Mouse (Mus musculus) liver, embryonic 16.5 days (tissue): Measurements from ENCODE around the gene Olfr1249. TPM values are rescaled to one million over a fixed set of nuclear protein-coding genes. Genes with fewer than 3 reads are reported as not detected.
"Not testable (repeated sequence)": the region's sequence is repeated elsewhere in the genome, so short reads cannot be mapped to it uniquely, and the experiment has no call there.

Experiments
- ATAC-seq: fragments of 200-750 bp; cut with Nextera tagmentation; 2 replicates; pipeline ENCODE4 v1.8.0; 2017; ENCODE audit warnings: low read depth, mild to moderate bottlenecking, moderate number of reproducible peaks, moderate library complexity
- H3K27ac ChIP-seq: fragments of 300-500 bp; sonication (generic); 2 replicates; pipeline ENCODE4 v1.5.1; 2014; ENCODE audit warnings: mild to moderate bottlenecking, low read length
- H3K27me3 ChIP-seq: fragments of 300-500 bp; sonication (generic); 2 replicates; pipeline ENCODE4 v1.6.1; 2014; ENCODE audit warnings: low read depth, low read length, mixed read lengths; ENCODE audit not compliant: control insufficient read depth, insufficient read depth
- H3K36me3 ChIP-seq: fragments of 300-500 bp; sonication (generic); 2 replicates; pipeline ENCODE4 v1.6.1; 2014; ENCODE audit warnings: mild to moderate bottlenecking; ENCODE audit not compliant: control insufficient read depth, insufficient read depth
- H3K4me1 ChIP-seq: fragments of 300-500 bp; sonication (generic); 2 replicates; pipeline ENCODE4 v1.6.1; 2014; ENCODE audit warnings: low read depth, low read length, mixed read lengths; ENCODE audit not compliant: control insufficient read depth
- H3K4me2 ChIP-seq: fragments of 300-500 bp; sonication (generic); 2 replicates; pipeline ENCODE4 v1.6.1; 2014; ENCODE audit warnings: low read depth, low read length, mixed read lengths
- H3K4me3 ChIP-seq: fragments of 300-500 bp; sonication (generic); 2 replicates; pipeline ENCODE4 v1.5.1; 2014; ENCODE audit warnings: low read depth, mild to moderate bottlenecking, low read length
- H3K9ac ChIP-seq: fragments of 300-500 bp; sonication (generic); 2 replicates; pipeline ENCODE4 v1.6.1; 2014; ENCODE audit warnings: low read depth, low read length
- H3K9me3 ChIP-seq: fragments of 300-500 bp; sonication (generic); replicated peaks from 2 replicates; pipeline ENCODE4 v1.6.1; 2016; ENCODE audit warnings: low read length; ENCODE audit not compliant: control insufficient read depth
- WGBS: fragments of 180-500 bp; shearing (Covaris S2); extraction: QIAGEN DNeasy Blood & Tissue Kit; methylation state at CpG from one replicate; pipeline ENCODE4 v1.1.7; 2014; ENCODE audit not compliant: insufficient replicate concordance; 5-methylcytosine and 5-hydroxymethylcytosine counted together
- polyA plus RNA-seq: library from polyadenylated mRNA; unstranded; fragments of >200 nt; fragmentation: Nextera tagmentation; extraction: Ambion mirVana; gene quantifications from 2 replicates; pipeline ENCODE4 v1.2.1, GENCODE M21; 2015

The Olfr1249 gene
- polyA plus RNA-seq: not detected in 2 replicates

- Histone ChIP-seq H3K27ac (no peak within 1 kb of the TSS), H3K4me3 (no peak within 1 kb of the TSS), H3K4me2 (no peak within 1 kb of the TSS), H3K4me1 (no peaks in the 10 kb centered on the region), H3K9ac (no peak within 1 kb of the TSS), H3K27me3 (no peaks in the 10 kb centered on the region), H3K9me3 (no peaks in the 10 kb centered on the region), H3K36me3 (no peaks in the 10 kb centered on the region)
- no peak for ATAC-seq
- 60% methylated on average over 2 of the region's 2 CpGs for WGBS
Observed at GRCm38 (mm10) chr2:89634883-89635282, at the start of gene Olfr1249. TSS of gene Olfr1249 (minus strand) at chr2:89634983.

DNA sequence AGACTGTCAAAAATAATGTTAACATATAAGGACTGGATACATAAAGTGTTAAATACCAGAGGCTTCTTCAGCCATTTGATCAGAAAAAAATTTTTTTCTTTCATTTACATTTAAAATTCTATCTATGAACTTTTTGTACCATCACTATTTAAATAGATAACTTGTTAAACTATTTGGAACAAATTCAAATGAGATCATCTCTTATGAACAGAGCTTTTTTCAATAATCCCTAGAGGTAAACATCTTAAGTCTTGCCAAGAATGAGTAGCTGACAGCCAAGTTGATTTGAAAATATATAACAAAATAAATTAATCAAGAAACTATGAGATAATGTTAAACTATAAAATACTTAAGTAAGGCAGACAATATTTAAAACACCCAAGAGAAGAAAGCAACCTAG is 37.1 kb upstream of the Olfr1249 start, which contains the start of gene Olfr1251:
Olfr1251 (minus strand) TSS at position 101 of the 400 bp plus-strand sequence.
- Histone ChIP-seq H3K4me3 (no peak within 1 kb of the TSS), H3K27me3 (no peaks in the 10 kb centered on the region), H3K36me3 (no peaks in the 10 kb centered on the region), H3K27ac (no peak within 1 kb of the TSS), H3K9ac (no peak within 1 kb of the TSS), H3K4me2 (no peak within 1 kb of the TSS), H3K9me3 (no peaks in the 10 kb centered on the region), H3K4me1 (no peaks in the 10 kb centered on the region)
- no peak for ATAC-seq

- Histone ChIP-seq H3K27me3 (no peaks in the 10 kb centered on the region), H3K4me2 (no peak within 1 kb of the TSS)
- no peak for ATAC-seq
Observed at GRCm38 (mm10) chr2:89661367-89661766, 26.6 kb upstream of the Olfr1249 start, which contains the start of gene Olfr1250. TSS of gene Olfr1250 (minus strand) at chr2:89661467.

GRCm38 (mm10) chr2:89618145-89618544 is 16.6 kb downstream of the Olfr1249 start, which contains the start of gene Olfr1248:
TSS of gene Olfr1248 (minus strand) at chr2:89618245.
- not testable (repeated sequence) for H3K4me2 ChIP-seq, H3K9me3 ChIP-seq, H3K36me3 ChIP-seq, H3K4me3 ChIP-seq, H3K27ac ChIP-seq, H3K27me3 ChIP-seq, H3K4me1 ChIP-seq, ATAC-seq, H3K9ac ChIP-seq
- WGBS: 79% methylated on average over 1 of the region's 1 CpGs

More at GRCm38 (mm10) chr2:89661367-89661766, 26.6 kb upstream of the Olfr1249 start, which contains the start of gene Olfr1250:
- no peaks in the 10 kb centered on the region for H3K9me3 ChIP-seq
- H3K4me3 ChIP-seq: no peak within 1 kb of the TSS
- no peaks in the 10 kb centered on the region for H3K4me1 ChIP-seq
- no peak within 1 kb of the TSS for H3K9ac ChIP-seq
- H3K27ac ChIP-seq: no peak within 1 kb of the TSS
- no peaks in the 10 kb centered on the region for H3K36me3 ChIP-seq

- WGBS: 75% methylated on average over 2 of the region's 2 CpGs
- no peaks in the 10 kb centered on the region for H3K36me3 ChIP-seq
- no peak within 1 kb of the TSS for H3K4me2 ChIP-seq
- H3K9me3 ChIP-seq: no peaks in the 10 kb centered on the region
- no peak within 1 kb of the TSS for H3K4me3 ChIP-seq
- no peaks in the 10 kb centered on the region for H3K27me3 ChIP-seq
- no peak for ATAC-seq
- no peak within 1 kb of the TSS for H3K9ac ChIP-seq
- H3K27ac ChIP-seq: no peak within 1 kb of the TSS
- no peaks in the 10 kb centered on the region for H3K4me1 ChIP-seq
Observed at GRCm38 (mm10) chr2:89614030-89614429, 20.8 kb downstream of the Olfr1249 start, which contains the start of gene Olfr1247. TSS of gene Olfr1247 (minus strand) at chr2:89614130.

- H3K27ac ChIP-seq: no peak within 1 kb of the TSS
- H3K36me3 ChIP-seq: no peaks in the 10 kb centered on the region
- H3K27me3 ChIP-seq: no peaks in the 10 kb centered on the region
- H3K4me3 ChIP-seq: no peak within 1 kb of the TSS
- H3K9me3 ChIP-seq: no peaks in the 10 kb centered on the region
- WGBS: 40% methylated on average over 2 of the region's 2 CpGs
- ATAC-seq: no peak
- no peak within 1 kb of the TSS for H3K4me2 ChIP-seq
- no peaks in the 10 kb centered on the region for H3K4me1 ChIP-seq
- no peak within 1 kb of the TSS for H3K9ac ChIP-seq
Observed at GRCm38 (mm10) chr2:89593057-89593456, 41.7 kb downstream of the Olfr1249 start, which contains the start of gene Olfr1246. TSS of gene Olfr1246 (minus strand) at chr2:89593157.

Other genes with a start within 250 kb of the Olfr1249 start
- not detected in 2 replicates for gene Olfr1238, start 225.3 kb downstream of the Olfr1249 start, polyA plus RNA-seq
- not detected in 2 replicates for gene Olfr1239, start 214.6 kb downstream of the Olfr1249 start, polyA plus RNA-seq
- not detected in 2 replicates for gene Olfr1240, start 192.0 kb downstream of the Olfr1249 start, polyA plus RNA-seq
- gene Olfr1241, start 147.9 kb downstream of the Olfr1249 start, polyA plus RNA-seq: not detected in 2 replicates
- gene Olfr1242, start 136.6 kb downstream of the Olfr1249 start, polyA plus RNA-seq: not detected in 2 replicates
- gene Olfr1243, start 103.5 kb downstream of the Olfr1249 start, polyA plus RNA-seq: not detected in 2 replicates
- not detected in 2 replicates for gene Olfr1245, start 56.5 kb downstream of the Olfr1249 start, polyA plus RNA-seq
- not detected in 2 replicates for gene Olfr1246, start 41.8 kb downstream of the Olfr1249 start, polyA plus RNA-seq
- not detected in 2 replicates for gene Olfr1247, start 20.9 kb downstream of the Olfr1249 start, polyA plus RNA-seq
- not detected in 2 replicates for gene Olfr1248, start 16.7 kb downstream of the Olfr1249 start, polyA plus RNA-seq
- gene Olfr1250, start 26.5 kb upstream of the Olfr1249 start, polyA plus RNA-seq: not detected in 2 replicates
- gene Olfr1251, start 37.0 kb upstream of the Olfr1249 start, polyA plus RNA-seq: not detected in 2 replicates
- not detected in 2 replicates for gene Olfr1252, start 90.0 kb upstream of the Olfr1249 start, polyA plus RNA-seq
- not detected in 2 replicates for gene Olfr1253, start 122.1 kb upstream of the Olfr1249 start, polyA plus RNA-seq
- not detected in 2 replicates for gene Olfr1254, start 158.6 kb upstream of the Olfr1249 start, polyA plus RNA-seq
- not detected in 2 replicates for gene Olfr1255, start 177.1 kb upstream of the Olfr1249 start, polyA plus RNA-seq
- gene Olfr1256, start 206.6 kb upstream of the Olfr1249 start, polyA plus RNA-seq: not detected in 2 replicates
- gene Olfr48, start 213.2 kb upstream of the Olfr1249 start, polyA plus RNA-seq: not detected in 2 replicates
- gene Olfr1257, start 243.5 kb upstream of the Olfr1249 start, polyA plus RNA-seq: not detected in 2 replicates